ENCODE assay signal across 12 mouse cellular contexts in the genomic region with DNA sequence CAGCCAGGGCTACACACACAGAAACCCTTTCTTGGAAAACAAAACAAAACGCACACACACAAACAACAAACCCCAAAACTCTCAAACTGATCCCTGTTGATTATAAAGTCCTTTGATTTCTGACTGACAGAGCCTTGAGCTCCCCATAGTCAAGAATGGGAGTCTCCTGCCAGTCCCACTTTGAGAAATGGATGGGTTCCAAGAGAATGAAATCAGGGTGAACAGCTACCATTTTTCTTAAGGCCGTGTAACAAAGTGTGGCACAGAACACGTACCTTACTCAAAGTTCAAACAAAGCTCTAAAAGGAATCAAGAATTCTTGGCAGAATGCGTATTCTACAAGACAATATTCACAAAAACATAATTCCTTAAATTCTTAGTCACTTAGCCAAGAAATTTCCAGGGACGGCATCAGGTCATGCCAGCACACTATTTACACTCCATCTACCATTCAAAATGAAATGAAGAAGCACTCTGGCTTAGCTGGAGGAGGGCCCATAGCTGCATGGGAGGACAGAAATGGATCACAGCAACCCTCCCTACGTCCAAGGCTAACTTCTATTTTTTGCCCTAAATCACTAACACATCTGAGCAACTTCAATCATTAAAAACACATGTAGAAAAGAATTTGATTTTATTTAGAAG. TPM values are rescaled to one million over a fixed set of nuclear protein-coding genes. Genes with fewer than 3 reads are reported as not detected.
DNase-seq lines count a peak whose midpoint lies in the region; ATAC-seq and TF ChIP-seq lines count a peak whose summit lies in the region.
"Had no signal": no experiment of that assay in that cellular context is flagged by ENCODE, and none has a peak within 500 bp of the region (broad histone marks: within the 10 kb centered on the region; RNA-seq: fewer than 3 reads in every experiment).

No protein-coding gene starts in this region.

- H3K27ac ChIP-seq in left cerebral cortex, adult 2 months: no peak overlapping the region
- H3K27ac ChIP-seq in limb, embryonic 13.5 days: no peak overlapping the region
- H3K27ac ChIP-seq: liver, embryonic 15.5 days had no signal

- peaks cover 34% of the 10 kb centered on the region for H3K4me1 ChIP-seq in limb, embryonic 13.5 days
- H3K4me1 ChIP-seq: liver, embryonic 15.5 days had no signal

- no peak for ATAC-seq in limb, embryonic 13.5 days (ENCODE audit: low FRiP score, low read depth)
- ATAC-seq in megakaryocyte, adult 5-6 weeks (ENCODE audit: poor library complexity, severe bottlenecking): no peak

- no peaks in the 10 kb centered on the region for H3K27me3 ChIP-seq in limb, embryonic 13.5 days

- intact Hi-C loops in heart, postnatal 14 days (cut with DNase I): loop anchor here (5.0 kb wide), 1 partner anchor 35 kb away; no protein-coding TSS in a partner anchor
- intact Hi-C loops in left cerebral cortex, adult 2 months (cut with DNase I): no loop called here

- DNase-seq in heart, adult 11 months: peak; percentile 77
- DNase-seq in heart, postnatal 14 days: no peak
- DNase-seq in left cerebral cortex, adult 2 months (ENCODE audit: extremely low spot score in 1 of 2, low spot score in 2 of 2): no peak
- DNase-seq in left cerebral cortex, adult 9 months (ENCODE audit: low spot score in 2 of 2): no peak
- DNase-seq in adipocyte (ENCODE audit: low spot score): peak; percentile 78
- DNase-seq in thymus, postnatal 0 days (ENCODE audit: low spot score): no peak
- DNase-seq: adrenal gland, adult 2 months; gastrocnemius, postnatal 10 days; thymus, postnatal 4 days had no signal

- no peak for TF ChIP-seq CTCF in left cerebral cortex, adult 2 months (IDR thresholded peaks at IDR 0.05)

- H3K9me3 ChIP-seq in limb, embryonic 13.5 days: peaks cover 6% of the 10 kb centered on the region; the same call in 1 of the 2 replicates
- H3K9me3 ChIP-seq: liver, embryonic 15.5 days had no signal

- peak overlapping the region; percentile 9; the same call in 1 of the 2 replicates for H3K4me3 ChIP-seq in left cerebral cortex, adult 2 months
- H3K4me3 ChIP-seq in limb, embryonic 13.5 days: peak overlapping the region; percentile 83
- H3K4me3 ChIP-seq: liver, embryonic 15.5 days had no signal

- 70% methylated on average over 6 of the region's 6 CpGs for WGBS in limb, embryonic 13.5 days

- 0 out of 2 replicates have a peak overlapping the region, but pooled peaks have one; percentile 8 for H3K9ac ChIP-seq in limb, embryonic 13.5 days
- H3K9ac ChIP-seq: liver, embryonic 15.5 days had no signal

- H3K4me2 ChIP-seq in limb, embryonic 13.5 days (replicated peaks): peak overlapping the region; percentile 82
- H3K4me2 ChIP-seq: liver, embryonic 15.5 days had no signal

- H3K36me3 ChIP-seq in limb, embryonic 13.5 days: peaks cover 25% of the 10 kb centered on the region
- H3K36me3 ChIP-seq: liver, embryonic 15.5 days had no signal

RNA-seq across cellular contexts. Expression of a gene that starts 3.3 kb away (rescaled TPM):
- total RNA-seq in heart, postnatal 14 days (2021): 10 to 100 TPM; 65.6 to 75.2 TPM
- 10 to 100 TPM; 12.0 to 12.4 TPM for total RNA-seq in left cerebral cortex, adult 2 months (2021)
- 25.9 and 27.7 TPM in 2 replicates for polyA plus RNA-seq in limb, embryonic 13.5 days (2015; fragmentation: Nextera tagmentation; extraction: Ambion mirVana)
- 0.05 and 0.13 TPM in 2 replicates for total RNA-seq in megakaryocyte, adult 5-6 weeks (2015)
- total RNA-seq in megakaryocyte, adult 5-6 weeks (2017): not detected in 2 replicates
- 3.4 and 3.6 TPM in 2 replicates for polyA plus RNA-seq in thymus, postnatal 0 days (2015; fragmentation: Nextera tagmentation; extraction: Ambion mirVana)

Comparison
In these comparisons a context has a peak if more than half of its experiments do, and no peak if none do; other contexts are left out.
1. DNase-seq: peak in heart, adult 11 months (single experiment) and adipocyte (single experiment); none in heart, postnatal 14 days (0 of 2), left cerebral cortex, adult 2 months (0 of 2), left cerebral cortex, adult 9 months (0 of 2) and thymus, postnatal 0 days (single experiment).
2. RNA of a gene that starts 3.3 kb away (total RNA-seq): 65.6 to 75.2 TPM in heart, postnatal 14 days and 12.0 to 12.4 TPM in left cerebral cortex, adult 2 months; 0.05 to 0.13 TPM in megakaryocyte, adult 5-6 weeks; every median in the first group is over 10 times any median in the second.